ENCODE assay signal across 1 mouse cellular context in the genomic region with DNA sequence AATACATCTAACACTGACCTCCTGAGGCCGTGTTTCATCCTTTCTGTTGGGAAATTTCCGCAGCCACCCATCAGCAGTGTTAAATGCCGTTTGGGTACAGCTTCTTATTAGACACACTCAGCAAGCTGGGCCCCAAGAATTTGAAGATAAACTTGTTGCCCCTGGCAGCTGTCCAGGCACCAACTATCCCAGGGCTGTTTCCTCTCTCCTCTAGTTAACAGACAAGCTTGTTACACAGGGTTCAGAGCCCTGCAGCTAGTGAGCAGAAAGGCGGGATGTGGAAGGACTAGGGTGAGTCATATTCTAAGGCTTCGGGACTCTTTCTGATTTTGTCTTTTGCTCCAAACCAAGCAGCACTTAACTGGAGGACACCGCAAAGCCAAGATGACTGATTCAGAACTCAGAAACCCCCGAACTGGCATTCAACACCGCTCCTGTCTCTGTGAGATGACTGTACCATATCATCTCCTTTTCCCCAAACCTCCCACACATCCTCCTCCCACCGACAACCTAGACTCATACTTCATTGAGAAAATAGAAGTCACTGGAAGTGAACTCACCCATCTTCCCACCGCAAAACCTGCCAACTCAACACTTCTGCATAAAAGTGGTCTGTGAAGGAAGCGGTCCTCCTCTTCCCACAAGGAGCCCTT.
TF ChIP-seq lines count a peak whose summit lies in the region.

No protein-coding gene starts in this region.

TF ChIP-seq in CH12.LX, 34 proteins besides CTCF, POLR2A, EP300 and RAD21 (continued from another document):
- TF ChIP-seq USF2 (conservative IDR thresholded peaks at IDR 0.05; ENCODE audit: low read depth, low read length) (no peak), UBTF (IDR thresholded peaks at IDR 0.05; ENCODE audit: low read depth, low read length) (no peak), ETS1 (conservative IDR thresholded peaks at IDR 0.05; ENCODE audit: low read depth, low read length) (no peak), CHD1 (IDR thresholded peaks at IDR 0.05; ENCODE audit: low read depth, low read length) (no peak), ZKSCAN1 (IDR thresholded peaks at IDR 0.05; ENCODE audit: borderline replicate concordance, low read depth, low read length) (no peak), ZNF384 (IDR thresholded peaks at IDR 0.05; ENCODE audit: low read depth, low read length) (no peak), RCOR1 (conservative IDR thresholded peaks at IDR 0.05; ENCODE audit: low read depth, low read length) (no peak), E2F4 (IDR thresholded peaks at IDR 0.05; ENCODE audit: insufficient replicate concordance, low read depth, low read length) (no peak), CHD2 (IDR thresholded peaks at IDR 0.05; ENCODE audit: low read length) (no peak), GABPA (IDR thresholded peaks at IDR 0.05; ENCODE audit: insufficient replicate concordance, low read depth, low read length) (no peak), NELFE (IDR thresholded peaks at IDR 0.05; ENCODE audit: low read depth, low read length) (no peak)
